Mouse (Mus musculus): Measurements from ENCODE around the gene Trip6. TPM values are rescaled to one million over a fixed set of nuclear protein-coding genes. Genes with fewer than 3 reads are reported as not detected.

Trip6 gene
- polyA plus RNA-seq, 1 experiment from 2014 or later: 155 TPM

DNA sequence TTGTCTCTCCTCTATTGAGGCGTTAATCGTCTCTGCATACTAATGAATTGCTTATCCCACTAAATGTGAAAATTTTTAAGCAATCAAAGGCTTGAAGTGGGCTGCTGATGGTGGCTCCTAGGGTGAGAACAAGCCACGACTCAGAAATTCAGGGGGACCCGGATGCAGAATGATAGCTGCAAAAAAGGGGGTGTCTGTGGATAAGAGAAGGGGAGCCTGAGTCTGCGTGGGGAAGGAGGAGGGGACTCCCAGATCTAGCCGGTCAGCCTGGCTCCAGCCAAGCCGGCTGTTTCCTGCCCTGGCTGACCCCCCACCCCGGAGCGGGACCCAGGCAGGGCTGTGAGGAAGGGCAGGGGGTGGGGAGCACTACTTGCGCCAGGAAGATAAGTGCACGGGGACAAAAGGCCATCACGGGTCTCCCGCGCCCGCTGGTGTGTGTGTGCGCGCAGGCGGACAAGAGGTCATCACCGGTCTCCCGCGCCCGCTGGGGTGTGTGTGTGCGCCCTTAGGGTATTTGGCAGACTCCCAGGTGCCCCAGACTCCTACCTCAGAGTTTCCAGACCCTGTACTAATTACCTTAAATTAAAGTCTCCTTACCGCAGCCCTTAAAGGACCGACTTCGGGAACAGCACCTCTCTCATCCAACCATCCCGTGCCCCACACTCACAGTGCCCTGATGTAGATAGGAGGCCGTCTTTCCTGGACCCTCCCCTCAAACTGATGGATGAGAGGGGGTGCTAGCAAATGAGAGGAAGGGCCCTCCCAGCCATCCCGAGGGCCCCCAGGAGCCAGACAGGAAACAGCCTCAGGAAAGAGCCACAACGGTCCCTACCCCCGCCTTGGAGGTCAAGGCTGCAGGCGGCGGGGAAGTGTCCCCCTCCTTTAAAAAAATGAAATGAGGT lies 34.5 kb upstream of the Trip6 start:
- POLR2A ChIA-PET: no interaction called here
- in situ Hi-C loops (cut with MboI; ENCODE audit: low pct_unique_long_range_greater_than_20kb): no loop called here
- no peak for TF ChIP-seq CTCF (IDR thresholded peaks at IDR 0.05)
- no peak for ATAC-seq
- CTCF ChIA-PET: no interaction called here
- DNase-seq (ENCODE audit: low read depth, low spot score): no peak
- no peaks in the 10 kb centered on the region for H3K27me3 ChIP-seq

DNA sequence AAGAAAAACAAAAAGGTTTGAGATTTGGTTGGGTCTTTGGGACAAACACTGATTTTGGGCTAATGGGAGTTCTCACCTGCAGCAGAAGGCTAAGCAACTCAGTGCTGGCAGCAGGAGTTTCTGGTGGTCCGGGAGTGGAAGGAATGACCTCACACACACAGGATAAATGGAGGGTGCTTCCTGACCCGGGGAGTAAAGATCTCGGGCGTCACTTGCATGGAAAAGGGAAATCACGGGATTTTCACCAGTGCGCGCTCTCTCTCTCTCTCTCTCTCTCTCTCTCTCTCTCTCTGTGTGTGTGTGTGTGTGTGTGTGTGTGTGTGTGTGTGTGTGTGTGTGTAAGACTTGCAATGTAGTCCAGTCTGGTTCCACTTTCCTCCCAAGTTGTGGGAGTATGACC lies 33.7 kb upstream of the Trip6 start:
- no peaks in the 10 kb centered on the region for H3K27me3 ChIP-seq
- POLR2A ChIA-PET: no interaction called here
- CTCF ChIA-PET: no interaction called here
- no peak for ATAC-seq
- TF ChIP-seq CTCF (IDR thresholded peaks at IDR 0.05): no peak
- in situ Hi-C loops (cut with MboI; ENCODE audit: low pct_unique_long_range_greater_than_20kb): no loop called here
- DNase-seq (ENCODE audit: low read depth, low spot score): no peak

DNA sequence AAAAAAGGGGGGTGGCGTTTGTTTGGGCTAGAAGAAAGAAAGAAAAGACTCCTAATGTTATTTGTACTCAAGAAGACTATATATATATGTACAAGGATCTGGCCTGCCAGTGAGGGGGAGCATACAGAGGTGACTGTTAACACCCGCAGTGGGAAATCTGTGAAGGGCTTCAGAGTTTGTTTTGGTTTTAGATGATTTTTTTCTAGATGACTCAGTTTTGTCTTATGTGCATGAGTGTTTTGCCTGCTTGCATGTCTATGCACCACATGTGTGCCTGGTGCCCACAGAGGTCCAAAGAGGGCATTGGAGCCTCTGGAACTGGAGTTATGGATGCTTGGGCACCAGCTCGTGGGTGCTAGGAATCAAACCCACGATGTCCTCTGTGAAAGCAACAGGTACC lies 32.8 kb upstream of the Trip6 start:
- TF ChIP-seq CTCF (IDR thresholded peaks at IDR 0.05): no peak
- ATAC-seq (no peak), DNase-seq (ENCODE audit: low read depth, low spot score) (no peak)
- no peaks in the 10 kb centered on the region for H3K27me3 ChIP-seq
- POLR2A ChIA-PET: no interaction called here
- CTCF ChIA-PET: no interaction called here
- in situ Hi-C loops (cut with MboI; ENCODE audit: low pct_unique_long_range_greater_than_20kb): no loop called here

DNA sequence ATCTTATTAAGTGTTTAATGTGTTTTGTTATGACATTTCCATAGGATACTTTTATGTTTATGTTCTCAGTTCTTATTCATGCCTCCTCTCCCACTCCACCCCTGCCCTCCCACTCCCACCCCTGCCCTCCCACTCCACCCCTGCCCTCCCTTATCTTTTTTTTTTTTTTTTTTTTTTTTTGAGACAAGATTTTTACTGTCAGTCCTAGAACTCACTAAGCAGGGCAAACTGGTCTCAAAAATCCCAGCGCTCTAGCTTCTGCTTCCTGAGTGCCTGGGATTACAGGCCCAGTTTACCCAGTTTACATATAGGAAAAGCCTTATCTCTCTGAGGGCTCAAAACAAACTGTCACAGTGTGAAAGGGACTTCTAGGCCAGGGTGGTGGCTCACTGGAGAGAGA lies 32.2 kb upstream of the Trip6 start:
- ChIA-PET POLR2A (no interaction called here), CTCF (no interaction called here)
- in situ Hi-C loops (cut with MboI; ENCODE audit: low pct_unique_long_range_greater_than_20kb): no loop called here
- no peak for TF ChIP-seq CTCF (IDR thresholded peaks at IDR 0.05)
- DNase-seq (ENCODE audit: low read depth, low spot score): no peak
- ATAC-seq: no peak
- no peaks in the 10 kb centered on the region for H3K27me3 ChIP-seq

DNA sequence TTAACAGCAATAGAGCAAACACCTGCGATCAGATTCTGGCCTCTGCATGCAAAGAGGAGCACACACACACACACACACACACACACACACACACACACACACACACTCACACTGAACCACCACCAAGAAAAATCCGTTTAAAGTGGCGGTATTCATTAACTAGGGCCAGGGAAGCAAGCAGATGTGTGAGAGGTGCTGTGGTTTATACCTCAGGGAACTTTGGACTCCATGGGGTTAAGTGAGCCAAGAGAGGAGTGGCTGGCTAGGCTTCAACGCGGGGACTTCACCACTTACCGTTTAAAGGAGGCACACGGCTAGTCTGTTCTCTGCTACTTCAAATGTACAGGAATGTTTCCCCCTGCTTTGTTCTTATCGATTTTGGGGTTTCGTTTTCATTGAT lies 31.6 kb upstream of the Trip6 start:
- ATAC-seq: no peak
- POLR2A ChIA-PET: no interaction called here
- no peak for DNase-seq (ENCODE audit: low read depth, low spot score)
- in situ Hi-C loops (cut with MboI; ENCODE audit: low pct_unique_long_range_greater_than_20kb): no loop called here
- no peak for TF ChIP-seq CTCF (IDR thresholded peaks at IDR 0.05)
- no peaks in the 10 kb centered on the region for H3K27me3 ChIP-seq
- CTCF ChIA-PET: interaction anchor here (3.1 kb wide), 1 partner anchor 12 kb away, joined by 12 read pairs; the partner anchor contains the start of gene Slc12a9

DNA sequence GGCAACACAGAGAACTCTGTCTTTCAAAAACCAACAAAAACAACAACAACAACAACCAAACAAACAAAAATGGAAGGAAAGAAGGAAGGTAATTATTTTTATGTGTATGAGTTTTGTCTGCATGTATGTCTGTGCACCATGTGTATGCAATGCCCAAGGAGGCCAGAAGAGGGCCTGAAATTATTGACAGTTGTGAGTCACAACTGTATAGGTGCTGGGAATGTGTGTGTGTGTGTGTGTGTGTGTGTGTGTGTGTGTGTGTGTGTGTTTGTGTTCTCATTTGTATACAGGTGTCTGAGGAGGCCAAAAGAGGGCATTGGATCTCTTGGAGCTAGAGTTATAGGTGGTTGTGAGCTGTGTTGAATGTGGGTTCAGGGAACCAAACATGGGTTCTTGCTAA lies 29.7 kb upstream of the Trip6 start:
- TF ChIP-seq CTCF (IDR thresholded peaks at IDR 0.05): no peak

DNA sequence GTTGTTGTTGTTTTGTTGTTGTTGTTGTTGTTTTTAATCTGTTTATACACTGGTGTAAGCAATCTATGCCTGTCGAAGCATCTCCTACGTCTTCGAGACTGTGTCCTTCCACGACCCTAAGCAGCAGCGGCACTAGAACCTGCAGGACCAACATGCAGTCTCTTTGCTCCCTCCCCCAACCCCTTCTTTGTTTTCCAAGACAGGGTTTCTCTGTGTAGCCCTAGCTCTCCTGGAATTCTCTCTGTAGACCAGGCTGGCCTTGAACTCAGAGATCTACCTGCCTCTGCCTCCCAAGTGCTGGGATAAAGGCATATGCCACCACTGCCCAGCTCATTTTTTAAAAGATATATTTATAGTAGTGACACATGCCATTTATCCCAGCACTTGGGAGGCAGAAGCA lies 29.2 kb upstream of the Trip6 start:
- POLR2A ChIA-PET: interaction anchor here (0.7 kb wide), 1 partner anchor 31 kb away, joined by 3 read pairs; no protein-coding TSS in a partner anchor
- H3K27me3 ChIP-seq: no peaks in the 10 kb centered on the region
- ATAC-seq: no peak
- CTCF ChIA-PET: interaction anchor here (0.9 to 3.1 kb wide), 2 partner anchors 10 to 129 kb away, joined by 3 to 12 read pairs; partner anchors contain the start of gene Slc12a9
- no peak for TF ChIP-seq CTCF (IDR thresholded peaks at IDR 0.05)
- in situ Hi-C loops (cut with MboI; ENCODE audit: low pct_unique_long_range_greater_than_20kb): no loop called here
- no peak for DNase-seq (ENCODE audit: low read depth, low spot score)

More for the DNA sequence above, 29.7 kb upstream of the Trip6 start:
- POLR2A ChIA-PET: interaction anchor here (1.3 kb wide), 1 partner anchor 14 kb away, joined by 4 read pairs; no protein-coding TSS in a partner anchor
- DNase-seq (ENCODE audit: low read depth, low spot score) (no peak), ATAC-seq (no peak)
- in situ Hi-C loops (cut with MboI; ENCODE audit: low pct_unique_long_range_greater_than_20kb): no loop called here
- CTCF ChIA-PET: interaction anchor here (0.9 to 3.1 kb wide), 3 partner anchors 9 to 129 kb away, joined by 3 to 12 read pairs (median 3); partner anchors contain the start of gene Slc12a9
- no peaks in the 10 kb centered on the region for H3K27me3 ChIP-seq

DNA sequence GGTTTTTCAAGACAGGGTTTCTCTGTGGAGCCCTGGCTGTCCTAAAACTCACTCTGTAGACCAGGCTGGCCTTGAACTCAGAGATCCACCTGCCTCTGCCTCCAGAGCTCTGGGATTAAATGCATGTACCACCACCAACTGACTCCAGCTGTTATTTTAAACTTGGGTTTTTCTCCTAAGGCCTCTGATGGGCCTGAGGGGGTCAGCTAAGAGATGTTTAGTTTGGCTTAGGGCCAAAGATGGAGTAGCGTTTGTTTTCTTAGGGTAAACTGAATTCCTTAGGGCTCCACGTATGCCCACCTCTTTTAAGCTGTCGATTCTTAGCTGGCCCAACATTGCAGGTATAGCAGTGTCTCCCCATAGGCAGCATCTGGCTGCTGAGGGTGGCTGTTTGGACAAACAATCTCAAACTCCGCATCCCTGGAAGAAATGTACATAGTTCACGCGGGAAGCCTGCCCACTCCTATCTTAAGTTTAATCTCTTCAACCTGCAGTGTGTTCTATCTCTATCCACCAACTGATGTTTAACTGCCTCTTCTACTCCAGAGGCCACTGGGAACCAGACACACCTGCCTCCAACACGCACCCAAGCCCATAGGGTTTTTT lies 28.3 kb upstream of the Trip6 start:
- in situ Hi-C loops (cut with MboI; ENCODE audit: low pct_unique_long_range_greater_than_20kb): no loop called here
- H3K27me3 ChIP-seq: no peaks in the 10 kb centered on the region
- no peak for TF ChIP-seq CTCF (IDR thresholded peaks at IDR 0.05)
- CTCF ChIA-PET: interaction anchor here (2.2 to 3.1 kb wide), 2 partner anchors 9 to 17 kb away, joined by 7 to 12 read pairs; partner anchors contain the start of gene Slc12a9
- ATAC-seq (no peak), DNase-seq (ENCODE audit: low read depth, low spot score) (no peak)
- POLR2A ChIA-PET: interaction anchor here (0.7 kb wide), 1 partner anchor 57 kb away, joined by 6 read pairs; no protein-coding TSS in a partner anchor

DNA sequence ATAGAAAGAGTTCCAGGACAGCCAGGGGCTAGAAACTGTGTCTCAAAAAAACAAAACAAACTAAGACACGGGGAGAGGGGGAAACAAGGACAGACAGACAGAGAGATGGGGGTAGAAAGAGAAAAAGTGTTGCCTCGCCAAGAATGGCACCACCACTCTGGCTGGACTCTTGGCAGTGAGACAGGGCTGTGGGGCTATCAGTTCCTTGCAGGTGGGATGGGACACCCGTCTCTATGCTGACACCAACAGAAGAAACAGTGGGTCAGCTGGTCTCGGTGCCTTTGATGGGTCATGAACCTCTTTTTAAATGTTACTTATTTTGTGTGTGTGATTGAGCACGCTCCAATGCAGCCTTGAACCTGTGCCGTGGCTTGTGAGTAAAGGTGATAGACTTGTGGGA lies 26.0 kb upstream of the Trip6 start:
- ChIA-PET POLR2A (interaction anchor here (0.6 kb wide), 1 partner anchor 24 kb away, joined by 9 read pairs; no protein-coding TSS in a partner anchor), CTCF (interaction anchor here (2.2 kb wide), 1 partner anchor 19 kb away, joined by 7 read pairs; no protein-coding TSS in a partner anchor)
- ATAC-seq: no peak
- no peak for DNase-seq (ENCODE audit: low read depth, low spot score)
- in situ Hi-C loops (cut with MboI; ENCODE audit: low pct_unique_long_range_greater_than_20kb): no loop called here
- H3K27me3 ChIP-seq: no peaks in the 10 kb centered on the region
- TF ChIP-seq CTCF (IDR thresholded peaks at IDR 0.05): no peak

DNA sequence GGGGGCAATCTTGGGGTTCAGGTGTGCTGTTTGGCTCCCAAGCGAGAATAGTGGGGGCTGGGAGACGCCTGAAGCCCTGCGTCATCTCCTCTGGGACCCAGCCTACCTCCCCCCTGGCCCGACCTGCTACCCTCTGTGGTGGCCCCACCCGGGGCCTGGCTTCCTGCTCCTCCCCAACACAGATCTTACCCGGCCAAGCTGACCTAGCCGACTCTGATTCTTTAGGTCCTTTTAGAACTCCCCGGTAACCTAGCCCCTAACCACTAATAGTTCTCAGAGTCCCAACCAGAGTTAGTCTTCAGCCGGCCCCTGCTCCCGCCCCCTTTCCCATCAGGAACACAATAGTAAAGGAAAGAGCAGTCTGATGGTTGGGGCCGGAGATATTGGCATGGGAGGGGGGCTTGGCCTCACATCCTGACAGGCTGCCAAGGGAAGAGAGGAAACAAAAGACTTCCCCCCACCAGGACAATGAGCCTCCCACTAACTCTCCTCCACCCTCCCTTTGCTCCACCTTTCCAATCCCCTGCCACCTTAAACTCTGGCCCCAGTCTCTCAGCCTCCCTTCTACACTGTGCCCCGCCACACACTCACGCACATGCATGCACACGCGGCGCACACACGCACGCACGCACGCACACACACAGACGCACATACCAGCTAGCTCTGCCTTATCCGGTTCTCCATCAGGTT lies 25.2 kb upstream of the Trip6 start:
- no peaks in the 10 kb centered on the region for H3K27me3 ChIP-seq
- no peak for ATAC-seq
- DNase-seq (ENCODE audit: low read depth, low spot score): no peak
- no peak for TF ChIP-seq CTCF (IDR thresholded peaks at IDR 0.05)
- in situ Hi-C loops (cut with MboI; ENCODE audit: low pct_unique_long_range_greater_than_20kb): loop anchor here (5.0 kb wide), 1 partner anchor 163 kb away; the partner anchor contains the start of gene Pop7
- ChIA-PET CTCF (no interaction called here), POLR2A (interaction anchor here (0.6 kb wide), 1 partner anchor 72 kb away, joined by 3 read pairs; no protein-coding TSS in a partner anchor)

All from Patski (cell line).